Mouse (Mus musculus) erythroblast, embryonic 14.5 days (primary cell): ENCODE data around the gene Klf12.

Experiments used
- GATA1 ChIP-seq: IDR thresholded peaks from 2 replicates; pipeline ENCODE4 v1.6.1; 2012; ENCODE audit warnings: low read length, inconsistent platforms, mixed read lengths
- TAL1 ChIP-seq: IDR thresholded peaks from 3 replicates; pipeline ENCODE4 v1.6.1; 2012; ENCODE audit warnings: low read length, inconsistent platforms, mixed read lengths

- TF ChIP-seq TAL1 (no peak), GATA1 (no peak)
Measured at GRCm38 (mm10) chr14:99894062-99894461, 390.4 kb downstream of the Klf12 start.
